10 mouse cellular contexts compared by ENCODE assay signal in genomic region chr10:22698158-22698953, GRCm38 (mm10). TPM values are rescaled to one million over a fixed set of nuclear protein-coding genes. Genes with fewer than 3 reads are reported as not detected.
DNase-seq lines count a peak whose midpoint lies in the region; ATAC-seq and TF ChIP-seq lines count a peak whose summit lies in the region.
"Had no signal": no experiment of that assay in that cellular context is flagged by ENCODE, and none has a peak within 500 bp of the region (broad histone marks: within the 10 kb centered on the region; RNA-seq: fewer than 3 reads in every experiment).

No protein-coding gene starts in this region.

- WGBS in forebrain, embryonic 14.5 days: 95% methylated on average over 9 of the region's 9 CpGs
- 92% methylated on average over 9 of the region's 9 CpGs for WGBS in forebrain, embryonic 10.5 days
- WGBS in midbrain, embryonic 11.5 days: 90% methylated on average over 9 of the region's 9 CpGs
- 96% methylated on average over 9 of the region's 9 CpGs for WGBS in midbrain, postnatal 0 days
- 53% methylated on average over 9 of the region's 9 CpGs for WGBS in large intestine, adult 2 months
- WGBS in hindbrain, embryonic 10.5 days: 88% methylated on average over 9 of the region's 9 CpGs

- no peak overlapping the region for H3K27ac ChIP-seq in forebrain, embryonic 14.5 days (ENCODE audit: low read depth, low read length)
- no peak overlapping the region for H3K27ac ChIP-seq in forebrain, embryonic 10.5 days
- no peak overlapping the region for H3K27ac ChIP-seq in midbrain, embryonic 11.5 days (ENCODE audit: low read depth, low read length)
- no peak overlapping the region for H3K27ac ChIP-seq in midbrain, postnatal 0 days (ENCODE audit: low read depth, low read length)
- no peak overlapping the region for H3K27ac ChIP-seq in hindbrain, embryonic 10.5 days
- H3K27ac ChIP-seq: hindbrain, embryonic 15.5 days; liver, embryonic 15.5 days had no signal

- H3K9ac ChIP-seq in forebrain, embryonic 14.5 days (ENCODE audit: low read length): no peak overlapping the region
- H3K9ac ChIP-seq in midbrain, embryonic 11.5 days (ENCODE audit: low read length): no peak overlapping the region
- no peak overlapping the region for H3K9ac ChIP-seq in midbrain, postnatal 0 days (replicated peaks; ENCODE audit: low read length, poor library complexity, severe bottlenecking)
- H3K9ac ChIP-seq: hindbrain, embryonic 15.5 days; liver, embryonic 15.5 days had no signal

- peaks cover 13% of the 10 kb centered on the region for H3K36me3 ChIP-seq in forebrain, embryonic 14.5 days (ENCODE audit: control insufficient read depth, insufficient read depth, low read length)
- H3K36me3 ChIP-seq in forebrain, embryonic 10.5 days (replicated peaks): peaks cover 34% of the 10 kb centered on the region
- H3K36me3 ChIP-seq in midbrain, embryonic 11.5 days (ENCODE audit: control insufficient read depth, insufficient read depth, low read length): no peaks in the 10 kb centered on the region
- 0 out of 2 replicates have a peak, but pooled peaks cover 3% of the 10 kb centered on the region for H3K36me3 ChIP-seq in midbrain, postnatal 0 days (ENCODE audit: insufficient read depth, low read length)
- H3K36me3 ChIP-seq in hindbrain, embryonic 10.5 days: peaks cover 35% of the 10 kb centered on the region

- no peaks in the 10 kb centered on the region for H3K4me1 ChIP-seq in forebrain, embryonic 14.5 days (ENCODE audit: control insufficient read depth, insufficient read depth, low read length)
- 0 out of 2 replicates have a peak, but pooled peaks cover 4% of the 10 kb centered on the region for H3K4me1 ChIP-seq in forebrain, embryonic 10.5 days
- no peaks in the 10 kb centered on the region for H3K4me1 ChIP-seq in midbrain, embryonic 11.5 days (ENCODE audit: control insufficient read depth, insufficient read depth, low read length)
- H3K4me1 ChIP-seq in midbrain, postnatal 0 days (ENCODE audit: insufficient read depth, low read length): no peaks in the 10 kb centered on the region
- H3K4me1 ChIP-seq in hindbrain, embryonic 10.5 days (replicated peaks): peaks cover 5% of the 10 kb centered on the region; the same call in 1 of the 2 replicates
- H3K4me1 ChIP-seq: hindbrain, embryonic 15.5 days; liver, embryonic 15.5 days had no signal

- TF ChIP-seq CTCF in midbrain, postnatal 0 days (IDR thresholded peaks at IDR 0.05): no peak

- H3K27me3 ChIP-seq in forebrain, embryonic 14.5 days (replicated peaks; ENCODE audit: control insufficient read depth, insufficient read depth, low read length): no peaks in the 10 kb centered on the region
- no peaks in the 10 kb centered on the region for H3K27me3 ChIP-seq in forebrain, embryonic 10.5 days (ENCODE audit: poor library complexity, severe bottlenecking)
- no peaks in the 10 kb centered on the region for H3K27me3 ChIP-seq in midbrain, embryonic 11.5 days (ENCODE audit: control insufficient read depth, insufficient read depth, low read length)
- H3K27me3 ChIP-seq in midbrain, postnatal 0 days (ENCODE audit: insufficient read depth, low read length): no peaks in the 10 kb centered on the region
- H3K27me3 ChIP-seq in hindbrain, embryonic 10.5 days (ENCODE audit: insufficient read depth, poor library complexity, severe bottlenecking): no peaks in the 10 kb centered on the region
- H3K27me3 ChIP-seq: hindbrain, embryonic 15.5 days; liver, embryonic 15.5 days had no signal

- DNase-seq in forebrain, embryonic 14.5 days (ENCODE audit: low spot score): no peak
- DNase-seq in forebrain, embryonic 10.5 days (ENCODE audit: extremely low spot score, low spot score): no peak
- no peak for DNase-seq in midbrain, embryonic 11.5 days (ENCODE audit: low spot score, missing footprints)
- no peak for DNase-seq in midbrain, postnatal 0 days (ENCODE audit: low spot score)
- DNase-seq in large intestine, adult 2 months (ENCODE audit: low read depth, low spot score): peak; percentile 24
- DNase-seq in urinary bladder, postnatal 36 days (ENCODE audit: low spot score in 2 of 2): peak; percentile 63 to 65
- no peak for DNase-seq in hindbrain, embryonic 10.5 days (ENCODE audit: low spot score)
- no peak for DNase-seq in spleen, adult 12 weeks (ENCODE audit: low spot score)

- no peak overlapping the region for H3K4me3 ChIP-seq in forebrain, embryonic 14.5 days (ENCODE audit: low read depth, low read length)
- no peak overlapping the region for H3K4me3 ChIP-seq in forebrain, embryonic 10.5 days
- H3K4me3 ChIP-seq in midbrain, embryonic 11.5 days (ENCODE audit: low read depth, low read length): no peak overlapping the region
- no peak overlapping the region for H3K4me3 ChIP-seq in midbrain, postnatal 0 days (ENCODE audit: low read depth, low read length)
- H3K4me3 ChIP-seq in hindbrain, embryonic 10.5 days: no peak overlapping the region
- H3K4me3 ChIP-seq: hindbrain, embryonic 15.5 days; liver, embryonic 15.5 days had no signal

- ATAC-seq in forebrain, embryonic 14.5 days: 0 out of 2 replicates have a peak, but pooled peaks have one; percentile 32
- peak; percentile 34; the same call in 1 of the 2 replicates for ATAC-seq in midbrain, embryonic 11.5 days (ENCODE audit: low FRiP score)
- ATAC-seq in midbrain, postnatal 0 days (ENCODE audit: low FRiP score): no peak

- H3K4me2 ChIP-seq in forebrain, embryonic 14.5 days (ENCODE audit: low read length): no peak overlapping the region
- no peak overlapping the region for H3K4me2 ChIP-seq in midbrain, embryonic 11.5 days
- no peak overlapping the region for H3K4me2 ChIP-seq in midbrain, postnatal 0 days (ENCODE audit: low read depth, low read length, poor library complexity, severe bottlenecking)
- H3K4me2 ChIP-seq: hindbrain, embryonic 15.5 days; liver, embryonic 15.5 days had no signal

- H3K9me3 ChIP-seq in forebrain, embryonic 14.5 days (replicated peaks; ENCODE audit: control insufficient read depth, low read length): no peaks in the 10 kb centered on the region
- no peaks in the 10 kb centered on the region for H3K9me3 ChIP-seq in forebrain, embryonic 10.5 days
- H3K9me3 ChIP-seq in midbrain, embryonic 11.5 days (ENCODE audit: control insufficient read depth, low read length): no peaks in the 10 kb centered on the region
- H3K9me3 ChIP-seq in midbrain, postnatal 0 days (ENCODE audit: low read length): no peaks in the 10 kb centered on the region
- H3K9me3 ChIP-seq in hindbrain, embryonic 10.5 days: no peaks in the 10 kb centered on the region
- H3K9me3 ChIP-seq: hindbrain, embryonic 15.5 days; liver, embryonic 15.5 days had no signal

RNA-seq across cellular contexts. Expression of gene Tbpl1, which starts 33.4 kb away (rescaled TPM):
- 108 and 121 TPM in 2 replicates for polyA plus RNA-seq in forebrain, embryonic 14.5 days (2014; fragmentation: Nextera tagmentation; extraction: Ambion mirVana)
- 82.2 and 85.7 TPM in 2 replicates for polyA plus RNA-seq in forebrain, embryonic 10.5 days (2016; fragmentation: Nextera tagmentation; extraction: Ambion mirVana)
- 131 and 138 TPM in 2 replicates for polyA plus RNA-seq in midbrain, embryonic 11.5 days (2014; fragmentation: Nextera tagmentation; extraction: Ambion mirVana)
- total RNA-seq in midbrain, postnatal 0 days (2014; rRNA removed): 36.6 and 47.6 TPM in 2 replicates
- 61.5 and 62.2 TPM in 2 replicates for polyA plus RNA-seq in midbrain, postnatal 0 days (2015; fragmentation: Nextera tagmentation; extraction: Ambion mirVana)
- 26.0 and 26.2 TPM in 2 replicates for polyA plus RNA-seq in large intestine, adult 2 months (2012; rRNA removed)
- 98.9 and 100 TPM in 2 replicates for polyA plus RNA-seq in hindbrain, embryonic 10.5 days (2016; fragmentation: Nextera tagmentation; extraction: Ambion mirVana)

RNA-seq across cellular contexts. Expression of gene Slc2a12, which starts 53.5 kb away (rescaled TPM):
- polyA plus RNA-seq in forebrain, embryonic 14.5 days (2014; fragmentation: Nextera tagmentation; extraction: Ambion mirVana): 4.5 and 6.8 TPM in 2 replicates
- polyA plus RNA-seq in forebrain, embryonic 10.5 days (2016; fragmentation: Nextera tagmentation; extraction: Ambion mirVana): 1.4 and 1.5 TPM in 2 replicates
- 3.2 and 4.2 TPM in 2 replicates for polyA plus RNA-seq in midbrain, embryonic 11.5 days (2014; fragmentation: Nextera tagmentation; extraction: Ambion mirVana)
- 7.2 and 7.8 TPM in 2 replicates for total RNA-seq in midbrain, postnatal 0 days (2014; rRNA removed)
- polyA plus RNA-seq in midbrain, postnatal 0 days (2015; fragmentation: Nextera tagmentation; extraction: Ambion mirVana): 5.8 and 6.0 TPM in 2 replicates
- 0.46 and 0.51 TPM in 2 replicates for polyA plus RNA-seq in large intestine, adult 2 months (2012; rRNA removed)
- 1.9 and 2.0 TPM in 2 replicates for polyA plus RNA-seq in hindbrain, embryonic 10.5 days (2016; fragmentation: Nextera tagmentation; extraction: Ambion mirVana)

Comparison
In these comparisons a context has a peak if more than half of its experiments do, and no peak if none do; other contexts are left out.
1. DNase-seq: peak in large intestine, adult 2 months (single experiment) and urinary bladder, postnatal 36 days (2 of 2); none in forebrain, embryonic 14.5 days (single experiment), forebrain, embryonic 10.5 days (single experiment), midbrain, embryonic 11.5 days (single experiment), midbrain, postnatal 0 days (single experiment), hindbrain, embryonic 10.5 days (single experiment) and spleen, adult 12 weeks (single experiment).